Mouse (Mus musculus) olfactory bulb, adult 2 months (tissue): Measurements from ENCODE around the gene Armc6.

Experiments
- CTCF ChIP-seq: fragments of 200-500 bp; IDR thresholded peaks from 2 replicates; pipeline ENCODE4 v1.5.1; 2012; ENCODE audit warnings: low read depth, mild to moderate bottlenecking, low read length, moderate library complexity; ENCODE audit not compliant: insufficient read depth
- POLR2A ChIP-seq: fragments of 200-500 bp; IDR thresholded peaks from 2 replicates; pipeline ENCODE4 v1.6.1; 2012; ENCODE audit warnings: mild to moderate bottlenecking, low read depth, low read length, moderate library complexity; ENCODE audit not compliant: insufficient read depth

DNA sequence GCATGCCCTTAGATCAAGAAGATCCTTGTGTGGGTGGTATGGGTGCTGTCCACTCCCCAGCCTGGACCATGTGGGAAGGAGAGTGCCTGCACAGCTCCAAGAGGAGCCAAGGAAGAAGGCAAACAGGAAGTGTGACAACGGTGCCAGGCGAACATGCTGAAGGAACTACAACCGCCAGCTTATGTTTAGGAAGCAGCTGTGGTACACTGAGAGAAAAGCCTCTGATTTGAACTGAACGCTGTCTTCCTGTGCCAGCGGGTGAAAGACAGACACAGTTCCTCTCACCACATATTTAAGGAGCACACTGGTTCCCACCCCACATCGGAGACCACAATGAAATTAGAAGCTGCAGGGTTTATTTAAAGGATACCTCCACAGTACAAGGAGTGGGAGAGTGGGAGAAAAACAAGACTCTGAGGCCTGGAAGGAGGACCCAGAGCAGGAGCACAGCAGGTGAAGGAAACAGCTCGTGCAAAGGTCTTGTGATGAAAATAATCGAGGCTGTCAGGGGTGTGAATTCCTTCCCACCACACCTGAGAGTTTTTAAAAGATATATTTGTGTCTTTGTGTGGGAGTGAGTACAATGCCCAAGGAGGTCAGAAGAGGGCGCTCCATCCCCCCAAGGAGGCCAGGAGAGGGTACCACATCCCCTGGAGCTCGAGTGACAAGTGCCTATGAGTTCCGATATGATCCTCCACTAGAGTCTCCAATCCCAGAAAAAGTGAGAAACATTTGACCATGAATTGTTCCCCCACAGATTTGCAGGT, 34.7 kb upstream of the Armc6 start:
- TF ChIP-seq CTCF (peak; percentile 40; the same call in 1 of the 2 replicates), POLR2A (no peak)
